Mouse (Mus musculus) cerebellum, adult 9-11 months (tissue): ENCODE measurements around the gene Lce1m.
"Not testable (repeated sequence)": the region's sequence is repeated elsewhere in the genome, so short reads cannot be mapped to it uniquely, and the experiment has no call there.

Experiments used
- DNase-seq: peaks from one replicate; pipeline ENCODE4 v3.0.0; 2022

The Lce1m gene

DNA sequence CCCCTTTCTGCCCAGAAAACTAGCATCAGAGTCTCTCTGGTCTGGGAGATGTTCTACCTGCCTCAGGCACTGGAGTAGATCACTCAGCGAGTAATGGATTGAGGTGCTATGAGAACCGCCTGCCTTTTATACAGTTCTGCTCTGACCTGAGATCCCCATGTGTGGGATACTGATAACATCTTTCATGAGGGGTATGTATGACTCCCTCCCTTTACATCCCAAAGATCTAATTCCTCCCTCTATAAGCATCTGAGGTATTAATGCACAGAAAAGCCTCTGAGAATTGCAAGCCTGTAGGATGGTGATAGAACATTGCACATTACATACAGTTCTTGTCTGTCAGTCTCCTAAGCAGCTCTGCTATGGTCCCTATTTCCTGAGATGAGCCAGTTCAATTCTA is at the start of gene Lce1m:
Gene Lce1m (minus strand): TSS at position 101 of the 400 bp plus-strand sequence.
- DNase-seq: no peak

DNA sequence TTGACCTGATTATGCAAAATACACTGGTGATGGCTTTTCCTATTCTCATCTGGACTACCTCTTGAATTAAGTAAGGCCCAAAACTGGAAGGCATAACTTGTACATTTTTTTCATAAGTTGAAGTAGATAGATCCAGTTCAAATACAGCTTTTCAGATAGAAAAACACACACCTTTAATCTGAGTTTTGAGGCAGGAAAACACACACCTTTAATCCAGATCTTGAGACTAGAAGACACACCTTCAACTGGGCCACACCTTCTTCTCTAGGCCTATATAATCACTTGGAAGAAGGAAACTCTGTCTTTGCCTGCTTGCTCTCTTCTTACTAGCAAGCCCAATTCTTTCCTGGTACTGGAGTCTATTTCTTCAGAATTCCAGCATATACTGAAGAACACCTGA is 49.7 kb upstream of the Lce1m start, which contains the start of gene Gm4858:
Gene Gm4858 (plus strand): TSS at position 301 of the 400 bp plus-strand sequence.
- DNase-seq: not testable (repeated sequence)

DNA sequence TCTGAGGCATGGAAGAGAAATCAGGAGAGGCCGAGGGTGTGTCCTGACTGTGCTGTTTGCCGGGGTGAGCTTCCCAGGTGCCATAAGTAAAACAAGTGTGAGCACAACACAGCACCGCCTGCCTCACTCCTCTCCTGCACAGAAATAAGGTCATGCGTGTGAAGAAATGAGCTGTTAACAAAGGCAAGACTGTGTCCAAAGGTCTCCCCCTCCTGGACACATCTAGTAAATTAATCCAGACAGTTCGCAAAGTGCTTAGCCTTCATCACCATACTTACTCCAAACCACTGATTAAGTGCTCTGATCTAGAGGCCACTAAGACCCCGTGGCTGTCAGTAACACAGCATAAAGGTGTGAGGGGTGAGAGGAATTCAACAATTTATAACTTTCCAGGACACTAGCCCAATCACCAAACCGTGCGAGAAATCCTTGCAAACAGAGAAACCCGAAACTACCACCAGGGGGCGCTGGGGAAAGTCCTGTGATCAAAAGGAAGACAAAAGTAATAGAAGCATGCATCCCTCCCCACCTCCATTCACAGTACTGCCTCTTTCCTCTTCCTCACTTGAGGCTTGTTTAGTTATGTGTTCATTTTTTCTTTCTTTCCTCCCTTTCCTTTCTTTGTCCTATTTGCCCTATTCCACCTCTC is 34.1 kb upstream of the Lce1m start:
- DNase-seq: no peak

DNA sequence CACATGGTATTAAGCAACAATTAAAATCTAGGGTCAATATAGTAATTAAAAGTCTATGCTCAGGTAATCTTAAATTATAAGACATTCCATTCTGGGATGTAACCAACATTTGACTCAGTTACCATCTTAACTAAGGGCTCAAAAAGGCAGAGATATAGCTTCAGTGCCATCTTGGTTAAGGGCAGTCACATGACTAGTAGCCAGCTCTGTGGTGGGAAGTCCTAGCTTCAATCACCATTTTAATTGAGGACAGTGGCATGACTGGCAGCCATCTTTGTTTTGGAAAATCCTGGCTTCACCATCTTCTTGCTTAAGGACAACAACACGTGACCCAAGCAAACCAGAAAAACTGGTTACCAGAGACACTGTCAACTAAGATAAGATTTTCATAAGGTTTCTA is 31.3 kb upstream of the Lce1m start:
- DNase-seq: no peak

DNA sequence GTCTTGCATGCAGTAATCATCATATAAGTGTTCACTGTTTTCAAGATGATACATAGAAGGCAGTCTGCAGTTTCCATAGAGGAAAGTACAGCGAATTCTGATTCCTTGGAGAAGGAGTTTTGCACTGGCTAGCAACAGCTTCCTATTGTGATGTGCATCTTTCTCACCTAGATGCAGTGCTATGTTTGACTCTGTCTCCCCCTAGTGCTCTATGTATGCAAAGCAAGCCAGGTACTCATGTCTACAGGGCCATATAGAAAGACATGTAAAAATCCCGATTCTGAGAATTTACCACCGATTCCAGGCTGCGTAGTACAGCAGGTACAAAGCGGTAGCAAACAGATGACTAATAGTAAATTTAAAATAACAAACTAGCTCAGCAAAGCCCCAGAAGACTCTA is 12.6 kb upstream of the Lce1m start:
- DNase-seq: no peak

DNA sequence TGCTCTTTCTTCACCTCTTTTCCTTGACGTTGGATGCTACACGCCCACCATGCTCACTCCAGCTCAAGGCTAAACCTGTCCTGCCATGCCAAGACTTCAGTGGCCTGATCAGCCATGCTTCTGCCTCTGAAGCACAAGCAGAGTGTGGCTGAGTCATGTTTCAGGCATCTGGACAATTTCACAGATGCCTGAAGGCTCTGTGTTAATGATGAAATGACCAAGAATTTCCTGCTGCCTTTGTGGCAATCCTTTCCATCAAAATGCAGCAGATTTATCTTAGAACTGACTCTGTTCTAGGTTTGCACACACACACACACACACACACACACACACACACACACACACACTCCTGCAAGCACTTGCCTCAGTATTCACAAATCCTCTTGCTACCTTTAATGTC is 6.6 kb upstream of the Lce1m start:
- no peak for DNase-seq

DNA sequence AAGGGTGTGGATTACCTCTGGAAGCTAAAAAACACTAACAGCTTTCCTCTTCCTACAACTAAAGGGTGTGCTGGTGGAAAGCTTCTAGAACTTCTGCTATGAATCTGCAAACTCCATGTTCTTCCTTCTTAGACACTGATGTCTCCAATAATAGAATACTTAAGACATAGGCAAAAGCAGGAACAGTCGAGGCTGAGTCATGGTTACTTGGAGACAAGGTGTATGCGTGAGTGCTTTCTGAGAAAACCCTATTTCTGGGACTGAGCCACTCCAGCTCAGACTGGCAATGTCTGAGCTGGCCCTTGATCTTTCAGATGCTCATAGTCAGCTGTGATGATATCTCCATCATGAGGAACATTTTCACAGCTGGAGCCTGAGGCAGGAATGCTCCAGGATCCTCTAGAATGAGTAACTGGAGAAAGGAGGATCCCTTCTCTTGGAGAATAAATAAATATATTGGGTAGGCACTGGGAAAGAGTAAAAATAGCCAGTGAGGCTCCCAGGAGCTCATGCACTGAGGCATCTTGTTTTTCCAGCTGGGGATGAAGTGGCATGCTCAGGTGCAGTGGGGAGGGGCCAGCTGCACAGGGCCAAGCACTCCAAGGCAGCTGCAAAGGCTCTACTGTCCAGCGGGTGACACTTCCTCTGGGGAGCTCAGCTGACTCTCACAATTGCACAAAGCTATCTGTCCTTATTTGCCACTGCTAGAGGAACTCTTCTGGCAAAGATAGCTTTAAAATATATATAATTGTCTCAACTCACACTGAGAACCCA is 4.7 kb upstream of the Lce1m start:
- no peak for DNase-seq

DNA sequence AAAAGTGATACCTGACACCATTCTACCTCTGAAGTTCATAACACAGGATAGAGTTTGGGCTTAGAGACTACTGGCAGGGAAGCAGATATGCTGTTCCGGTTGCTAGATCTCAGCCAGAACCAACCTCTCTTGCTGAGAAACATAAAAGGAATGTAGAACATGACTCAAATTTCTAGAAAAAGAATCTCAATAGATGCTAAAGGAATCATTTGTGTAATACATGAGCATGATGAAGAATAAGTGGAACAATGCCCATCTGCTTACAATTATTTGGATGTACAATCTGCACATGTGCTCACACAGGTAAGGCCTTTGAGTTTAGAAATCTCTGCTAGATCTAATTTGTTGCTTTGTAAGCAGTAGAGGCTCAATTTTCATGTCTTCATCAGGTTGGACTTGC is 2.3 kb upstream of the Lce1m start:
- DNase-seq: no peak

DNA sequence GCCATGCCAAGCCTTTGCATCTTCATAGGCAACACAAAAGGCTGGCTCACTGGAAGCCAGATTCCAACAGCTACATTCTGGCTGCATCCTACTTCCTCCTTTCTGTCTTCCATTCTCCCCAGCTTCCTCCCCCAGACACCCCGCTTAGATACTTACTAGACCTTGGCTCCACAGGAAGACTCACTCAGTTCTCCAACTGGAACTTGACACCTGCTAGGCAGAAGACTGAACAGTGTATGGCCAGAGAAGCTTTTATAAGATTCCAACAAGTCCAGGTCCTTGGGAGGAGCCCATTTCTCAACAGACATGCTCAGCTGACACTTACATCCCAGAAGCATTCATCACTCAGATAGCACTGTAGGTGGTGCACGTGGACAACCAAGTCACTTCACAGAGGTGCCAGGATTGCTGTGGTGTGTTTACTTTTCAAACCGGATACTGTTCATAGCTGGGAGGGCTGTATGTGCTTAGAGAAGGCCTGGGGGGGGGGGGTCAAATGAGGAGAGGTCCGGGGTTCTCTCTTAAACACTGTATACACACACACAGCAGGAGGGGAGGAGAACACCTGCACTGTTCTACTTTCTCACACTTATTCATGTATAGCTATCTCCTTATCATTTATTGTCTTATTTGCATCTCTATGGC is 3.3 kb downstream of the Lce1m start, which contains the start of gene Crct1:
Gene Crct1 (minus strand): TSS at position 228 of the 645 bp plus-strand sequence.
- DNase-seq: no peak

DNA sequence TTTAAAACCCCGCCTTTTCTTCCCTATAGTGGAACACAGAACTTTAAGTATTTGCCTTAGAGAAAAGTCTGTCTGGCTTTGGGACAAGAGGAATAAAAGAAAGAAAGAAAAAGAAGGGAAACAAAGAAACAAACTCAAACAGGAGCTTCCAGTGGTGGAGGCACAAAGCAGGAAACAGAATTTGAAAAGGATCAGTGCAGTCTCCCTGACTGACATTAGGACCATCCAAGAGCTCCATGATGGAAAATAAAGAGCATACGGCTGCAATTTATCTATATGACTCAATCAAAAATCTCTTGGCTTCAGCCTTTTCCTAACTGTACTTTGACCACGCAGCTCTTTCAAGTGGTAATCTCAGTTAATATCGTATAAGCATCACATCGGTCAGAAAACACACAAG is 4.0 kb downstream of the Lce1m start:
- DNase-seq: no peak

DNA sequence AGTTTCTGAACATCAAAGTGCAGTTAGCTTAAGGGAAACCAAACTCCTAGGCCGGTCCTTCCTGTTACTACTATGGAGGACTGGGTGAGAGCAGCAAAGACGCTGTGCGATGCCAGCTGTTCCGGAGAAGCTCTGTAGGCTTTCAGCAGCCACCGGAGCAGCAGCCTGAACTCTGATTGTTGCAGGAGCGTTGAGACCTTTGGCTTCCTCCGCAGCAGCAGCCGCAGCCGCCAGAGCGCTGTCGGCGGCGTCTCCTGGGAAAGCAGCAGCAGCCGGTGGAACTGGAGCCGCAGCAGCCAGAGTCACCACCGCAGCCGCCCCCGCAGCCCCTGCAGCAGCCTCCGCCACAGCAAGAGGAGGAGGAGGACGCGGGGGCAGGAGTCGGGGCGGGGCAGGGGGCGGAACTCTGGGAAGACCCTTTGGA is 4.5 kb downstream of the Lce1m start:
- no peak for DNase-seq

DNA sequence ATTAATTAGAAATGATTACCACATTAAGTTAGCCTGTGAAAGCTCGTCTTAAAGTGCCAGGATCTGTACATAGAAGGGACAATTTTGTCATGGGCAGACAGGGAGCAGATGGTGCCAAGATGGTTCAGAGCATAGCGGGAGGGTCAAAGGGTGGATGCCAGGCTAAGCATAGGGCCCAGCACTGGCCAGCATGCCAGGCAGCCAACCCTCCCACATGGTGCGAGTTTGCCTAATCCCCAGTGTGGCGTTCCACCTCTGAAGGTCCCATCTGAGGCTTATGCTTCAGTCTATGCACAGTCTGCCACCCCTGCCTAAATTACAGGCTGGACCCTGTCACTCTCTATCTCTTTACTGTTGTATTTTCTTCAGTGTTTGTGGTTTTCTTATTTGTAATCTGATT is 16.0 kb downstream of the Lce1m start:
- DNase-seq: no peak

DNA sequence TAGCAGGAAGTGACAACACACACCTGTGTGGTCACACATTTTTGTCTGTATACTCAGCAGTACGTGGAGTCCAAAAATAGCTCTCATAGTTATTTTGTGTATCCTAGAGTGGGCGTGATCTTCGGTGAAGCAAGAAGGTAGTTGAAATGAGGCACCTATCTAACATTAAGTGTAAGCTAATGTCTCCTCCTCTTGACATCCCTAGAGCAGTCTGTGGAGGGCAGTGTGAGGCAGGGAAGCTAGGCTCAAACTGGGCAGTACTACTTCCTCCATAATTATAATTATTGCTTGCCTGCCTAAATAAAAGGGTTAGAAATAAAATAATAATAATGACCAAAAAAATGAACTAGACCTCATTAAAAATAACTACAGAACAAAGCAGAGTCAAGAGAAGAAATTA is 18.2 kb downstream of the Lce1m start:
- no peak for DNase-seq

DNA sequence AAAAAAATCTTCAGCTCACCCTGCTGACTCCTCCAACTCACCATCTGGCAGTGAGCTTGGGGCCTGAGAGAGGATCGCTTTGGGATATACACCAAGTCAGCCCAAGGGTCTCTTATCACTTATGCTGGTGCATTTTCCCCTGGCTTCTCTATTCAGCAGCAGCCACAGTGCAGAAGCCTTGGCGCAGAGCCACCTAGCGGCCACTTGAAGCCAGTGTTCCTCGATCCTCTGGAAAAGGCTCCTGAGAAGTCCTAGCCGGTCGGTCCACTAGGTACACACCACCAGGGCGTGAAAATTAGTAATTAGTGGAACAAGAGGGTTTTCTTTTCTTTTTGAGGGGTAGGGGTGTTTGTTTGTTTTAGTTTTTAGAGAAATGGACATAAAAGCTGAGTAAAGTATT is 20.2 kb downstream of the Lce1m start:
- peak; percentile 9 for DNase-seq

DNA sequence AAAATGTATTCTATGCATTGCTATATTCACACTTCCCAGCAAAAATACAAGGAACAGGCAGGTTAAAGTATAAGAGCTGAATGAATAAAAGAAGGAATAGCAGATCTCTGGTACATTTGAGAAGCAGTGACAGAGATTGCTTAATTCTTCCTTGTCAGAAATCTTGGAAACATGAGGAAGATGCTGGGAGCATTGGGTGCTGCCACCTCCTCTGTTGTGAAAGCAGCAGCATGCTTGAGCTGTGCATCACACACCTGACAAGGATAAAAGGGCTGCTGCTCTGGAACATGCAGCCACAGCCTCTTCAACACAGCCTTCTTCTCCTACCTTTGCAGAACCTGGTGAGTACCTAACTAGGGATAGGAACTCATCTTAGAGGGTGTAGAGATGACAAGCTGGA is 26.9 kb downstream of the Lce1m start, which contains the start of gene Lce3f:
Gene Lce3f (plus strand): TSS at position 301 of the 400 bp plus-strand sequence.
- DNase-seq: no peak

DNA sequence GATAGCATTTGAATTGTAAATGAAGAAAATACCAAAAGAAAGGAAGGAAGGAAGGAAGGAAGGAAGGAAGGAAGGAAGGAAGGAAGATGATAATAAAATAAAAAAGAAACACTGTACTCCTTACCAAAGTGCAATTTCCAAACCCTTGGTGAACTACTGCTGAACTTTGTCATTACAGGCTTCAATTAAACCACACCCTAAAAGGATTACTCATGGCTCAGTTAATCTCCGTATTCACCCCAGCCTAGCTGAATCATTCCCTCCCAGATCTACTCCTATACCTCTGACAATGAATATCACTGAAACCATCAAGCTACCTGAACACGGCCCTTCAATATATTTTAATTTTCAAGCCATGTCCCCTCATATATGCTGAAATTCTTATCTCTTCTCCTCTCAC is 40.4 kb downstream of the Lce1m start:
- DNase-seq: no peak
